Mouse (Mus musculus) limb, embryonic 14.5 days (tissue): ENCODE measurements around the gene Emcn. TPM values are rescaled to one million over a fixed set of nuclear protein-coding genes. Genes with fewer than 3 reads are reported as not detected.

ENCODE experiments used
- ATAC-seq: fragments of 200-750 bp; cut with Nextera tagmentation; 2 replicates; pipeline ENCODE4 v1.8.0; 2017; ENCODE audit warnings: low read depth, moderate number of reproducible peaks, moderate TSS enrichment; ENCODE audit not compliant: low FRiP score
- DNase-seq: peaks from one replicate; pipeline ENCODE4 v3.0.0-alpha.2; 2015; ENCODE audit warnings: low spot score
- H3K27ac ChIP-seq: fragments of 300-500 bp; sonication (generic); replicated peaks from 2 replicates; pipeline ENCODE4 v1.5.1; 2014; ENCODE audit warnings: low read depth, mild to moderate bottlenecking, low read length, moderate library complexity, mixed read lengths
- H3K27me3 ChIP-seq: fragments of 300-500 bp; sonication (generic); 2 replicates; pipeline ENCODE4 v1.6.1; 2014; ENCODE audit warnings: low read length, mixed read lengths; ENCODE audit not compliant: control insufficient read depth, insufficient read depth
- H3K36me3 ChIP-seq: fragments of 300-500 bp; sonication (generic); 2 replicates; pipeline ENCODE4 v1.6.1; 2014; ENCODE audit warnings: mild to moderate bottlenecking, low read length, moderate library complexity, mixed read lengths; ENCODE audit not compliant: control insufficient read depth, insufficient read depth
- H3K4me1 ChIP-seq: fragments of 300-500 bp; sonication (generic); 2 replicates; pipeline ENCODE4 v1.6.1; 2014; ENCODE audit warnings: antibody characterized with exemption, low read length, mixed read lengths; ENCODE audit not compliant: control insufficient read depth, insufficient read depth
- H3K4me2 ChIP-seq: fragments of 300-500 bp; sonication (generic); replicated peaks from 2 replicates; pipeline ENCODE4 v1.6.1; 2014; ENCODE audit warnings: low read depth, mild to moderate bottlenecking, low read length, moderate library complexity; ENCODE audit not compliant: severe bottlenecking
- H3K4me3 ChIP-seq: fragments of 300-500 bp; sonication (generic); replicated peaks from 2 replicates; pipeline ENCODE4 v1.5.1; 2014; ENCODE audit warnings: low read length
- H3K9ac ChIP-seq: fragments of 300-500 bp; sonication (generic); 2 replicates; pipeline ENCODE4 v1.6.1; 2014; ENCODE audit warnings: mild to moderate bottlenecking, low read depth, low read length, moderate library complexity; ENCODE audit not compliant: severe bottlenecking
- H3K9me3 ChIP-seq: fragments of 300-500 bp; sonication (generic); 2 replicates; pipeline ENCODE4 v1.6.1; 2016; ENCODE audit warnings: low read length; ENCODE audit not compliant: control insufficient read depth
- POLR2A ChIP-seq: fragments of 200-500 bp; IDR thresholded peaks from 2 replicates; pipeline ENCODE4 v1.8.0; 2012; ENCODE audit warnings: inconsistent platforms, mild to moderate bottlenecking, moderate library complexity, borderline replicate concordance; ENCODE audit not compliant: insufficient read depth, insufficient read length; ENCODE audit errors: extremely low read depth
- WGBS: fragments of 180-500 bp; shearing (Covaris S2); extraction: QIAGEN DNeasy Blood & Tissue Kit; methylation state at CpG from one replicate; pipeline ENCODE4 v1.1.7; 2014; 5-methylcytosine and 5-hydroxymethylcytosine counted together
- polyA plus RNA-seq, 2 experiments: library from polyadenylated mRNA; depleted of rRNA in 1 of 2; stranded (reverse) in 1 of 2; unstranded in 1 of 2; fragments of >200 nt; fragmentation: Nextera tagmentation in 1 of 2; extraction: Ambion mirVana in 1 of 2; gene quantifications; 2 replicates each; pipeline versions ENCODE4 v1.2.1 to v1.2.3; 2012 to 2014

The Emcn gene
- polyA plus RNA-seq (2012; rRNA removed) (37.2 and 41.1 TPM in 2 replicates), polyA plus RNA-seq (2014; fragmentation: Nextera tagmentation; extraction: Ambion mirVana) (35.8 and 41.7 TPM in 2 replicates)

- ATAC-seq = no peak
- H3K4me3 ChIP-seq = no peak within 1 kb of the TSS
Measured at GRCm38 (mm10) chr3:137340938-137341337, at the start of gene Emcn. Gene Emcn (plus strand): TSS chr3:137341067.

GRCm38 (mm10) chr3:137293174-137293591 is 47.7 kb upstream of the Emcn start:
- H3K4me2 ChIP-seq = no peak overlapping the region
- ATAC-seq = no peak; the same call in 1 of the 2 replicates
- 68% methylated on average over 6 of the region's 6 CpGs for WGBS
- TF ChIP-seq POLR2A = no peak
- peaks cover 6% of the 10 kb centered on the region; the same call in 1 of the 2 replicates for H3K4me1 ChIP-seq
- no peak overlapping the region for H3K9ac ChIP-seq
- DNase-seq = peak; percentile 49
- H3K9me3 ChIP-seq = no peaks in the 10 kb centered on the region
- H3K27me3 ChIP-seq = no peaks in the 10 kb centered on the region
- no peak overlapping the region for H3K4me3 ChIP-seq
- no peak overlapping the region for H3K27ac ChIP-seq
- no peaks in the 10 kb centered on the region for H3K36me3 ChIP-seq

More at GRCm38 (mm10) chr3:137340938-137341337, at the start of gene Emcn:
- peak; percentile 17 for DNase-seq
- no peaks in the 10 kb centered on the region for H3K36me3 ChIP-seq
- WGBS = 72% methylated on average over 8 of the region's 8 CpGs
- H3K27ac ChIP-seq = no peak within 1 kb of the TSS
- H3K27me3 ChIP-seq = no peaks in the 10 kb centered on the region
- H3K4me2 ChIP-seq = no peak within 1 kb of the TSS
- no peak for TF ChIP-seq POLR2A
- H3K9ac ChIP-seq = no peak within 1 kb of the TSS
- H3K4me1 ChIP-seq = no peaks in the 10 kb centered on the region
- H3K9me3 ChIP-seq = no peaks in the 10 kb centered on the region

DNA sequence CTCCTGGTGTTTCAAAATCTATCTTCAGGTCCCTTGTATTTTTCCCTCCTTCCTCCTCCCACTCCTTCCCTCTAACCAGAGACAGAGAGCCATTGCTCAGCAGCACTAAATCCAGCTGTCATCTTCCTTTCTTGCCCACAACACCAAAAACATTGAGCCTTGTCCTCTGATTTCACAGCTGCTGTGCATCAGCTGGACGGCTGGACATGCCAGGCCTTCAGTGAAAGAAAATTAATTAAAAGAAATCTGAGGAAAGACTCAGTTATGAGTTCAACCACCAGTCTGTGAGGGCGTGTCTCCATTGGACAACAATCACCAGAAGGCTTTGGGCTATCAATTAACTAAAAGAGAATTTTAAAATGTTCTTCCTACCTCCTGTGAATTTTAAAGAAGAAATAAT is 42.6 kb upstream of the Emcn start:
- ATAC-seq = no peak
- H3K4me3 ChIP-seq = no peak overlapping the region
- DNase-seq = no peak
- H3K36me3 ChIP-seq = no peaks in the 10 kb centered on the region
- 73% methylated on average over 2 of the region's 2 CpGs for WGBS
- H3K27me3 ChIP-seq = no peaks in the 10 kb centered on the region
- no peak overlapping the region for H3K9ac ChIP-seq
- no peak overlapping the region for H3K27ac ChIP-seq
- no peaks in the 10 kb centered on the region for H3K4me1 ChIP-seq
- no peak for TF ChIP-seq POLR2A
- no peaks in the 10 kb centered on the region for H3K9me3 ChIP-seq
- H3K4me2 ChIP-seq = no peak overlapping the region

GRCm38 (mm10) chr3:137300210-137300609 is 40.7 kb upstream of the Emcn start:
- Histone ChIP-seq H3K36me3 (no peaks in the 10 kb centered on the region), H3K4me1 (no peaks in the 10 kb centered on the region), H3K9ac (no peak overlapping the region), H3K27me3 (no peaks in the 10 kb centered on the region), H3K9me3 (no peaks in the 10 kb centered on the region), H3K27ac (no peak overlapping the region), H3K4me3 (no peak overlapping the region), H3K4me2 (no peak overlapping the region)
- WGBS = 83% methylated on average over 3 of the region's 3 CpGs
- ATAC-seq (no peak), DNase-seq (no peak)
- no peak for TF ChIP-seq POLR2A

GRCm38 (mm10) chr3:137301195-137301594 is 39.7 kb upstream of the Emcn start:
- Histone ChIP-seq H3K27ac (no peak overlapping the region), H3K4me3 (no peak overlapping the region), H3K9me3 (no peaks in the 10 kb centered on the region), H3K9ac (no peak overlapping the region), H3K27me3 (no peaks in the 10 kb centered on the region), H3K4me1 (no peaks in the 10 kb centered on the region), H3K4me2 (no peak overlapping the region), H3K36me3 (no peaks in the 10 kb centered on the region)
- DNase-seq = no peak
- TF ChIP-seq POLR2A = no peak
- ATAC-seq = no peak

- Histone ChIP-seq H3K4me2 (no peak overlapping the region), H3K9ac (no peak overlapping the region), H3K27ac (no peak overlapping the region), H3K9me3 (no peaks in the 10 kb centered on the region), H3K36me3 (no peaks in the 10 kb centered on the region), H3K27me3 (no peaks in the 10 kb centered on the region), H3K4me3 (no peak overlapping the region), H3K4me1 (no peaks in the 10 kb centered on the region)
- TF ChIP-seq POLR2A = no peak
- DNase-seq (no peak), ATAC-seq (no peak)
- 73% methylated on average over 4 of the region's 4 CpGs for WGBS
Measured at GRCm38 (mm10) chr3:137302804-137303203, 38.1 kb upstream of the Emcn start.
